In the genomic region with DNA sequence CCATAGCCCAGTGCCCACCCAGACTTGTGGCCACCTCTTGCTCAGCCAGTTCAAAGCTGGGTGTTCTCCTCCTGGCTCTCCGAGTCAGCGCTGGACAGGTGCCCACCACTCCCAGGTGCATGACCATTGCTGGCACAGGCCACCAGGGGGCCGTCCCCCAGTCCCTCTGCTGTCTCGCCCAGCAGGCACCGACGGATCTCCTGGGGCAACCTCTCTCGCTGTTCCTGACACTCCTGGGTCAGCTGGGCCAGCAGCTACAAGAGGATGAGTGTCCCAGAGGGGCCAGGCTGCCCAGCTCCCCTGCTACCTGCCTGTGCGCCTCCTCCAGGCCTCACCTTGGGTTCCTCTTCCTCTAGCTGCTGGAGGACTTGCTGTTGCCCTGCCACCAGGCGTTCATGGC, we compare ENCODE assay signal across 9 mouse cellular contexts. TPM values are rescaled to one million over a fixed set of nuclear protein-coding genes. Genes with fewer than 3 reads are reported as not detected.
DNase-seq lines count a peak whose midpoint lies in the region; ATAC-seq and TF ChIP-seq lines count a peak whose summit lies in the region.
"Had no signal": no experiment of that assay in that cellular context is flagged by ENCODE, and none has a peak within 500 bp of the region (broad histone marks: within the 10 kb centered on the region; RNA-seq: fewer than 3 reads in every experiment).

No protein-coding gene starts in this region.

- no peak for TF ChIP-seq EP300 in ES-Bruce4 (IDR thresholded peaks at IDR 0.05; ENCODE audit: insufficient read depth, low read depth, low read length)
- TF ChIP-seq EP300 in lung, postnatal 0 days (IDR thresholded peaks at IDR 0.05), result no peak

- H3K9ac ChIP-seq in hindbrain, embryonic 12.5 days, result 0 out of 2 replicates have a peak overlapping the region, but pooled peaks have one; percentile 18
- no peak overlapping the region for H3K9ac ChIP-seq in hindbrain, embryonic 16.5 days (ENCODE audit: low read depth, low read length)
- no peak overlapping the region for H3K9ac ChIP-seq in ES-Bruce4 (ENCODE audit: low read depth, poor library complexity, severe bottlenecking)
- H3K9ac ChIP-seq in lung, postnatal 0 days (replicated peaks; ENCODE audit: low read depth), result no peak overlapping the region

- H3K27me3 ChIP-seq in hindbrain, embryonic 12.5 days, result no peaks in the 10 kb centered on the region
- H3K27me3 ChIP-seq in hindbrain, embryonic 16.5 days (replicated peaks; ENCODE audit: control insufficient read depth, insufficient read depth, low read length), result no peaks in the 10 kb centered on the region
- H3K27me3 ChIP-seq in ES-Bruce4 (ENCODE audit: control insufficient read depth, insufficient read depth, low read length, poor library complexity, severe bottlenecking), result no peaks in the 10 kb centered on the region
- H3K27me3 ChIP-seq in lung, postnatal 0 days (replicated peaks; ENCODE audit: insufficient read depth, low read length), result no peaks in the 10 kb centered on the region

- peaks cover 12% of the 10 kb centered on the region; the same call in 1 of the 2 replicates for H3K36me3 ChIP-seq in hindbrain, embryonic 12.5 days
- H3K36me3 ChIP-seq in hindbrain, embryonic 16.5 days (ENCODE audit: control insufficient read depth, insufficient read depth, low read length), result peaks cover 6% of the 10 kb centered on the region; the same call in 1 of the 2 replicates
- H3K36me3 ChIP-seq in ES-Bruce4 (ENCODE audit: control insufficient read depth, insufficient read depth, low read length, poor library complexity, severe bottlenecking), result peaks cover 2% of the 10 kb centered on the region; the same call in 1 of the 2 replicates
- peaks cover 32% of the 10 kb centered on the region for H3K36me3 ChIP-seq in lung, postnatal 0 days (ENCODE audit: insufficient read depth, low read length)

- TF ChIP-seq CTCF in ES-Bruce4 (IDR thresholded peaks at IDR 0.05; ENCODE audit: low read depth, low read length), result peak; percentile 44
- TF ChIP-seq CTCF in brain, embryonic 14.5 days (IDR thresholded peaks at IDR 0.05; ENCODE audit: borderline replicate concordance, extremely low read depth, insufficient read depth, insufficient read length), result peak; percentile 35; the same call in 1 of the 2 replicates
- peak; percentile 74 for TF ChIP-seq CTCF in lung, postnatal 0 days (IDR thresholded peaks at IDR 0.05)

- no peak for ATAC-seq in hindbrain, embryonic 12.5 days (ENCODE audit: low FRiP score)
- ATAC-seq in hindbrain, embryonic 16.5 days, result no peak
- no peak for ATAC-seq in lung, postnatal 0 days
- no peak for ATAC-seq in megakaryocyte, adult 5-6 weeks (ENCODE audit: poor library complexity, severe bottlenecking)

- H3K4me3 ChIP-seq in hindbrain, embryonic 12.5 days, result no peak overlapping the region
- no peak overlapping the region for H3K4me3 ChIP-seq in hindbrain, embryonic 16.5 days (ENCODE audit: low read length)
- H3K4me3 ChIP-seq in ES-Bruce4 (ENCODE audit: low read depth, low read length), result no peak overlapping the region
- no peak overlapping the region for H3K4me3 ChIP-seq in lung, postnatal 0 days (ENCODE audit: low read depth, low read length)

- no peaks in the 10 kb centered on the region for H3K9me3 ChIP-seq in hindbrain, embryonic 12.5 days (replicated peaks)
- no peaks in the 10 kb centered on the region for H3K9me3 ChIP-seq in hindbrain, embryonic 16.5 days (ENCODE audit: control insufficient read depth, low read length)
- no peaks in the 10 kb centered on the region for H3K9me3 ChIP-seq in ES-Bruce4 (replicated peaks; ENCODE audit: control insufficient read depth, insufficient read depth, low read length, poor library complexity, severe bottlenecking)
- H3K9me3 ChIP-seq in lung, postnatal 0 days (ENCODE audit: low read length), result no peaks in the 10 kb centered on the region

- 56% methylated on average over 9 of the region's 9 CpGs for WGBS in hindbrain, embryonic 12.5 days
- 56% methylated on average over 9 of the region's 9 CpGs for WGBS in hindbrain, embryonic 16.5 days
- 40% methylated on average over 9 of the region's 9 CpGs for WGBS in lung, postnatal 0 days

- no peak overlapping the region for H3K27ac ChIP-seq in hindbrain, embryonic 12.5 days
- H3K27ac ChIP-seq in hindbrain, embryonic 16.5 days (ENCODE audit: low read depth, low read length), result no peak overlapping the region
- H3K27ac ChIP-seq in ES-Bruce4 (ENCODE audit: insufficient read depth, low read length), result no peak overlapping the region
- H3K27ac ChIP-seq in lung, postnatal 0 days (ENCODE audit: low read length), result peak overlapping the region; percentile 99

- peaks cover 22% of the 10 kb centered on the region for H3K4me1 ChIP-seq in hindbrain, embryonic 12.5 days
- peaks cover 19% of the 10 kb centered on the region for H3K4me1 ChIP-seq in hindbrain, embryonic 16.5 days (ENCODE audit: control insufficient read depth, insufficient read depth, low read depth, low read length)
- H3K4me1 ChIP-seq in ES-Bruce4 (ENCODE audit: control insufficient read depth, insufficient read depth, low read length), result no peaks in the 10 kb centered on the region
- peaks cover 16% of the 10 kb centered on the region; the same call in 1 of the 2 replicates for H3K4me1 ChIP-seq in lung, postnatal 0 days (ENCODE audit: insufficient read depth, low read depth, low read length)

- no peak overlapping the region for H3K4me2 ChIP-seq in hindbrain, embryonic 12.5 days (replicated peaks)
- no peak overlapping the region for H3K4me2 ChIP-seq in hindbrain, embryonic 16.5 days (ENCODE audit: low read length)
- H3K4me2 ChIP-seq in lung, postnatal 0 days (replicated peaks; ENCODE audit: low read depth, low read length), result no peak overlapping the region

- DNase-seq in brain, embryonic 14.5 days (ENCODE audit: low read depth), result no peak
- DNase-seq in lung, postnatal 0 days (ENCODE audit: low spot score), result peak; percentile 77
- DNase-seq in right cerebral cortex, adult 2 months (ENCODE audit: low spot score in 2 of 2), result no peak
- DNase-seq in layer of hippocampus, postnatal 25 days (ENCODE audit: extremely low spot score in 1 of 2, low spot score in 1 of 2), result no peak

- no peak for TF ChIP-seq POLR2A in ES-Bruce4 (IDR thresholded peaks at IDR 0.05; ENCODE audit: insufficient read depth, low read length)
- TF ChIP-seq POLR2A in brain, embryonic 14.5 days (IDR thresholded peaks at IDR 0.05; ENCODE audit: borderline replicate concordance, extremely low read depth, insufficient read depth, insufficient read length, poor library complexity, severe bottlenecking), result no peak

RNA-seq across cellular contexts. Expression of a gene that starts 11.8 kb away (rescaled TPM):
- 40.6 and 47.6 TPM in 2 replicates for polyA plus RNA-seq in hindbrain, embryonic 12.5 days (2016; fragmentation: Nextera tagmentation; extraction: Ambion mirVana)
- polyA plus RNA-seq in hindbrain, embryonic 16.5 days (2015; fragmentation: Nextera tagmentation; extraction: Ambion mirVana), result 67.1 and 77.6 TPM in 2 replicates
- 9.0 and 12.8 TPM in 2 replicates for polyA plus RNA-seq in ES-Bruce4 (2011; ENCODE audit: insufficient read depth, insufficient read length, low read depth, missing spikeins)
- 75.5 and 86.8 TPM in 2 replicates for polyA plus RNA-seq in brain, embryonic 14.5 days (2012; rRNA removed)
- polyA plus RNA-seq in lung, postnatal 0 days (2015; fragmentation: Nextera tagmentation; extraction: Ambion mirVana), result 33.5 and 35.9 TPM in 2 replicates
- 100 to 1,000 TPM; 103 to 106 TPM for total RNA-seq in layer of hippocampus, postnatal 25 days (2021)
- total RNA-seq in megakaryocyte, adult 5-6 weeks (2015), result 10.2 and 18.8 TPM in 2 replicates
- 18.4 and 20.2 TPM in 2 replicates for total RNA-seq in megakaryocyte, adult 5-6 weeks (2017)

RNA-seq across cellular contexts. Expression of a gene that starts 12.4 kb away (rescaled TPM):
- polyA plus RNA-seq in hindbrain, embryonic 12.5 days (2016; fragmentation: Nextera tagmentation; extraction: Ambion mirVana), result 67.7 and 71.7 TPM in 2 replicates
- 96.0 and 109 TPM in 2 replicates for polyA plus RNA-seq in hindbrain, embryonic 16.5 days (2015; fragmentation: Nextera tagmentation; extraction: Ambion mirVana)
- 14.6 and 16.2 TPM in 2 replicates for polyA plus RNA-seq in ES-Bruce4 (2011; ENCODE audit: insufficient read depth, insufficient read length, low read depth, missing spikeins)
- 72.8 and 83.4 TPM in 2 replicates for polyA plus RNA-seq in brain, embryonic 14.5 days (2012; rRNA removed)
- polyA plus RNA-seq in lung, postnatal 0 days (2015; fragmentation: Nextera tagmentation; extraction: Ambion mirVana), result 106 TPM in 2 replicates
- 10 to 100 TPM; 42.7 to 44.5 TPM for total RNA-seq in layer of hippocampus, postnatal 25 days (2021)
- 16.4 and 20.3 TPM in 2 replicates for total RNA-seq in megakaryocyte, adult 5-6 weeks (2015)
- total RNA-seq in megakaryocyte, adult 5-6 weeks (2017), result 45.2 and 67.1 TPM in 2 replicates

RNA-seq across cellular contexts. Expression of a gene that starts 19.7 kb away (rescaled TPM):
- polyA plus RNA-seq in hindbrain, embryonic 12.5 days (2016; fragmentation: Nextera tagmentation; extraction: Ambion mirVana), result 0.14 and 0.19 TPM in 2 replicates
- 14.4 and 19.1 TPM in 2 replicates for polyA plus RNA-seq in hindbrain, embryonic 16.5 days (2015; fragmentation: Nextera tagmentation; extraction: Ambion mirVana)
- polyA plus RNA-seq in ES-Bruce4 (2011; ENCODE audit: insufficient read depth, insufficient read length, low read depth, missing spikeins), result 1.5 TPM in 1 of 2 replicates, not detected in the other
- polyA plus RNA-seq in brain, embryonic 14.5 days (2012; rRNA removed), result 1.2 and 2.1 TPM in 2 replicates
- polyA plus RNA-seq in lung, postnatal 0 days (2015; fragmentation: Nextera tagmentation; extraction: Ambion mirVana), result 0.12 and 0.30 TPM in 2 replicates
- 10 to 100 TPM; 18.4 to 20.2 TPM for total RNA-seq in layer of hippocampus, postnatal 25 days (2021)
- not detected in 2 replicates for total RNA-seq in megakaryocyte, adult 5-6 weeks (2015)
- total RNA-seq in megakaryocyte, adult 5-6 weeks (2017), result 0.11 TPM in 1 of 2 replicates, not detected in the other
- polyA plus RNA-seq: large intestine, adult 2 months had no signal

RNA-seq across cellular contexts. Expression of a gene that starts 20.7 kb away (rescaled TPM):
- polyA plus RNA-seq in hindbrain, embryonic 12.5 days (2016; fragmentation: Nextera tagmentation; extraction: Ambion mirVana), result 259 and 281 TPM in 2 replicates
- 89.4 and 96.8 TPM in 2 replicates for polyA plus RNA-seq in hindbrain, embryonic 16.5 days (2015; fragmentation: Nextera tagmentation; extraction: Ambion mirVana)
- polyA plus RNA-seq in ES-Bruce4 (2011; ENCODE audit: insufficient read depth, insufficient read length, low read depth, missing spikeins), result 151 and 166 TPM in 2 replicates
- polyA plus RNA-seq in brain, embryonic 14.5 days (2012; rRNA removed), result 359 and 550 TPM in 2 replicates
- polyA plus RNA-seq in lung, postnatal 0 days (2015; fragmentation: Nextera tagmentation; extraction: Ambion mirVana), result 60.5 and 62.7 TPM in 2 replicates
- 10 to 100 TPM; 63.3 to 69.8 TPM for total RNA-seq in layer of hippocampus, postnatal 25 days (2021)
- 54.3 and 63.8 TPM in 2 replicates for total RNA-seq in megakaryocyte, adult 5-6 weeks (2015)
- 43.8 and 45.2 TPM in 2 replicates for total RNA-seq in megakaryocyte, adult 5-6 weeks (2017)

RNA-seq across cellular contexts. Expression of a gene that starts 22.2 kb away (rescaled TPM):
- 27.9 and 29.3 TPM in 2 replicates for polyA plus RNA-seq in hindbrain, embryonic 12.5 days (2016; fragmentation: Nextera tagmentation; extraction: Ambion mirVana)
- 13.1 and 13.8 TPM in 2 replicates for polyA plus RNA-seq in hindbrain, embryonic 16.5 days (2015; fragmentation: Nextera tagmentation; extraction: Ambion mirVana)
- 42.4 and 45.6 TPM in 2 replicates for polyA plus RNA-seq in ES-Bruce4 (2011; ENCODE audit: insufficient read depth, insufficient read length, low read depth, missing spikeins)
- 22.7 and 28.3 TPM in 2 replicates for polyA plus RNA-seq in brain, embryonic 14.5 days (2012; rRNA removed)
- polyA plus RNA-seq in lung, postnatal 0 days (2015; fragmentation: Nextera tagmentation; extraction: Ambion mirVana), result 33.6 and 40.7 TPM in 2 replicates
- 10 to 100 TPM; 14.8 to 16.0 TPM for total RNA-seq in layer of hippocampus, postnatal 25 days (2021)
- total RNA-seq in megakaryocyte, adult 5-6 weeks (2015), result 10.4 and 11.8 TPM in 2 replicates
- 13.4 and 14.1 TPM in 2 replicates for total RNA-seq in megakaryocyte, adult 5-6 weeks (2017)
